Mouse (Mus musculus) cerebellum, adult 11-12 months (tissue): ENCODE measurements around the gene Tepsin.
A peak's percentile ranks its signal among the peaks of the same experiment; 100 is the strongest.

Experiments used
- DNase-seq: peaks from one replicate; pipeline ENCODE4 v3.0.0; 2022

Gene Tepsin

DNA sequence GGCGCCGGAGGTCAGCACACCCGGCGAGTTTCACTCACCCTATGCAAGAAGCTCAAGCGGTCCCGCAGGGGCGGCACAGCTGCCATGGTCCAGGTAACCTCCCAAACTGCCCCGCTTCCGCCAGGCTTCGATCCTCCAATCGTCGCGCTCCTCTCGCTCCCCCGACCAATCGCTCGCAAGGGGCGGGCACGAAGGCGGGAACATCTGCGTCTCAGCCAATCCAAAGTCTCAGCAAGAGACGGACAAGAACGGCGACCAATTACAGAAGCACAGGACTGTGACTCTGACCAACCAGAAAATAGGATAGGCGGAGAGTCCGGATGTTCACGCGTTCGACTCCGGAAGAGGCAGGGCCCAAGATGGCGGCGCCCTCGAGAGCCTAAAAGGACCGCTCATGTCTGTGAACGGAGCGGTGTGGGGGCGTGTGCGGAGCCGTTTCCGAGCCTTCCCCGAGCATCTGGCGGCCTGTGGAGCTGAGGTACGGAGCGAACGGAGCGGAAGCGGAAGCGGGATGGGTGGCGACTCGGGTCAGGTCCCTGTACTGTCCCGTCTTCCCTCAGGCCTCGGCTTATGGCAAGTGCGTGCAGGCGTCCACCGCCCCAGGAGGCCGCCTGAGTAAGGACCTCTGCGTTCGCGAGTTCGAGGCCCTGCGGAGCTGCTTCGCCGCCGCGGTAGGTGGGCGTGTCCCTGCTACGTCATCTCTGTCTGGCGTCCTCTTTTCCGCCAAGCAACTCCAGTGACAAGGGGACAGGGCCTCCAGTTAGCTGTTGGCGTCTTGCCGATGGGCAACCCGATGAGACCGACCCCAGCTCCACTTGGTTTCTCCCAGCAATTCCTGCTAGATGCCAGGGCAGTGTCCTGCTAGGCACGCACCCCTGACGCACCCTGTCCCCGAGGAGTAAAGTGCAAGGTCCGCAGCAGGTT, at the start of gene Tepsin, which contains the start of gene Ndufaf8:
Gene Tepsin (minus strand): TSS at position 144 of the 924 bp plus-strand sequence.
Gene Ndufaf8 (plus strand): TSS at position 341 of the 924 bp plus-strand sequence.
- peak; percentile 99 for DNase-seq

DNA sequence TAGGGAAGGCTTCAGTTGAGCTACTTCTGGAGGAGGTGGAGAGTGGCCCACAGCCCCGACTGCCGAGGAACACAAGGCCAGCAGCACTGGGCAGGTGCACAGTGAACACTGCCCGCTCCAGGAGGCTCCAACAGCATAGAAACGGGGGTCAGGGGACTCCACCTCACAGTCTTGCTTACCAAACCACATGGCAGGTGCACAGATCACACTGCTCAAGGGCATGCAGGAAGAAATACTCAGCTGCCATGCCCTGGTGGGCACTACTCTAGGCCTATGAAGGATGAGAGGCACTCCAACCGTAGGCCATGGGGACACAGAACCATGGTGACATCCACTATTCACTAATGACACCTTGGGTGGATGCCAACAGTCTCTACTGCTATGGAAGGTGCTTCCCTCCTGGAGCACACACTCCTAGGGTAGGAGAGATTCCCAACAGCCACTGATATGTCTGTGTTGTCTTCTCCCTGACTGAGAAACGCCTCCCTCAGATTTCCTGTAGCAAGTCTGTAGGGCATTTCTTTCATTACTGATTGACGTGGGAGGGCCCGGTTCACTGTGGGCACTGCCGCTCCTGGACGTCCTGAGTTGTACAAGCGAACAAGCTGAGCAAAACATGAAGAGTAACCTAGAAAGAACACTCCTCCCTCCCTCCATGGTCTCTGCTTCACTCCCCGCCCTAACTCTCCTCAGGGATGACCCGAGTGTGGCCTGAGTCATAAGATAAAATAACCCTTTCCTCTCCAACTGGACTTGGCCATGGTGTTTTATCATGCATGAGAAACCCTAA, 45.4 kb upstream of the Tepsin start:
- DNase-seq, result no peak

DNA sequence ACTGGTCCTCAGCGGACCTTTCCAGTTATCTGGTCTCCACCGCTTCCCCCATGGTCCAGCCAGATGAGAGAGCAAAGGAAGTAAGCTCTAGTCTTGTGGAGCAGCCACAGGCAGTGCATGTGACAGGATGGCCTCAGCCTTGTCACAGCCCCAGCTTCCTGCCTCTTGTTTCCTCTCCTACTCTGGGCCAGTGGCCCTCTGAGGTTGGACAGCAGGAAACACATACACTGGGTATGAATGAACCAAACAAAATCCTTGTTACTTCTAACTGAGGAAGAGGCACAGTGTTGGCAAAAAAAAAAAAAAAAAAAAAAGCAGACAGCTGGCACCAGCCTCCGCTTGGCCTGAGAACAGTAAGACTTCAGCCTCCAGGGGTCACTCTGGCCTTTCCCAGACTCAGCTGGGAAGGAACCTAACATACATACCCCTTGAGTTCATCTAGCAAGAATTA, 44.1 kb upstream of the Tepsin start:
- no peak for DNase-seq

DNA sequence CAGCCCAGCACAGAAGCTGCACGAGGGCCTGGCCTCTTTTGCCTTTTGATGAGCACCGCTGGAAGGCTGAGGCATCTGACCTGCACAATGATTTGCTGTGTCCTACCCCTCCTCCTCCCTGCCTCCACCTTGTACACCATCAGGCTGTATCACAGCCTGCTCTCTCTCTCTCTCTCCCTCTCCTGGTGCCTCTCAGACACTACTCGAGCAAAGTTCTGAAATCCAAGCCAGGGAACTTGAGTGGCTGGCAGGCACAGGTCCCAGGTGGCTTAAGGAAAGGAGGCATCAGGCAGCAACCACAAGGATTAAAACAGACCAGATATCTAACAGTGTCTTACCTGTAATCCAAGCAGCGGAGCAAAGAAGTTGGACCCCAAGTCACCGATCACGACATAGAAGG, 41.7 kb upstream of the Tepsin start:
- DNase-seq, result no peak

DNA sequence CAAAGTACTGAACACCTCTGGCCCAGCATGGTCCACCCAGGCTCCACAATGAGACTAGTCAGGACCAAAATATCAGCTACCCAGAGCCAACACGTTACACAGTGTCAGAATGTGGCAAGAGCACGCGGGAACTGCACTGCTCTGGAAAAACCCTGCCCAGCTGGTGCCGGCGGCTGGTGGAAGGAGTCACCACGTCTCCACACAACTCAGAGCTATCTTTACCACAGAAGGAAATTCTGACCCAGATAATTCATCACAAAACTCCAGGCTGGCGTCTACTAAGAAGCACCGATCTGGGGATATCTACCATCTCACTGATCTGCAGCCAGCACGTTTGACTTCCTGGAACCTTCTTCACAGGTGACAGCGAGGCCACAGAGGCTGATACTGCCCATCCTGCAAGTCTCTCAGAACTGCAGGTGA, 40.8 kb upstream of the Tepsin start:
- no peak for DNase-seq

DNA sequence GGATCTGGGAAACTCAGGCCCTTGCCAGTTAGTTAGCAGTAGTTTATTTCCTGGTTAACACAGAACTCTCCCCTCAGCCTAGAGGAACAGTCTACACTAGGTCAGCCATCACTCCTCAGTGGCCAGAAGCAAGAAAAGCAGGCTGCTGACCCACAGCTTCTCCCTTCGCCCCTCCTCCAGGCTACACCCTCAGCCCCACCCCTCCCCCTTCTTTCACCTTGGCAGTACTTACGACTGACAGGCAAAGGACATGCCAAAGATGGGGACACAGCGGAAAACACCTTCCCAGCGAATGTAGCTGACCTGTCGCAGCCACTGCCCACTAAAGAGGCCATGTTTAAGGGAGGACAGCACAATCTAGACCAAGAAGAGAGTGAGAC, 39.1 kb upstream of the Tepsin start:
- DNase-seq, result no peak

DNA sequence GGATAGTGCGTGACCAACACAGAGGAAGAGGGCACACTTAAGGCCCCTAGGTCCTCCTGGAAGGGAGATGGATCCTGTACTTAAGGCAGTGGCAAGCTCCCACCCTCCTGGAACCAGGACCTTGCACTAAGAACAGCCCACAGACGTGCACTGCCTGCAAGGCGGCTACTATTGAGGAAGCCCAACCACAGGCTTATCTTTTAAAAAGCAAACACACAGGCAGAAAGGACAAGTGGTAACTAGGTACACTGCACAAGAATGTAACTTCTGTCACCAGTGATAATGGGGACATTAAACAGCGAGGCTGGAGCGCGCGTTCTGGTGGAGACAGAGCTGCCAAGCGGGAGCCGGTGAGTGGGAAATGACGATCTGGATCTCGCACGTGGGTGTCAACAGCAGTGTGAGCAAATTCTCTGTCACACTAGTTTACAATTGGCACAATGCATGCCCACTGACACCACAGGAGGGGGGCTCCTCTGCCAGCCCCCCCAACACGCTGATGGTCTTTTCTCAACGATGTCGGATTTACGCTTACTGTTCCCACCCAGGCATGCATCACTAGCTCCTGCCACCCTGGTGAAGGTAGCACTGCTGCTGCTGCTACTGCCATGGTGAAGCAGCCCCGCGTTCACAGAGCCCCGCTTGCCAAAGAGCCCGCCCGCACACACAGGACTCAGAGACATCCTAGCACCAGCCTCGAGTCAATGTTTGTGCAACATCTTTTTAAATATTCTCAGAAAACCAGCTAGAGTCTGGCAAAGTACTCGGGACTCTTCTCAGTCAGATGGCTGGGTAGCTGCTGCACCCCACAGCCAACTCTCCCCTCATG, 38.5 kb upstream of the Tepsin start:
- DNase-seq, result no peak

DNA sequence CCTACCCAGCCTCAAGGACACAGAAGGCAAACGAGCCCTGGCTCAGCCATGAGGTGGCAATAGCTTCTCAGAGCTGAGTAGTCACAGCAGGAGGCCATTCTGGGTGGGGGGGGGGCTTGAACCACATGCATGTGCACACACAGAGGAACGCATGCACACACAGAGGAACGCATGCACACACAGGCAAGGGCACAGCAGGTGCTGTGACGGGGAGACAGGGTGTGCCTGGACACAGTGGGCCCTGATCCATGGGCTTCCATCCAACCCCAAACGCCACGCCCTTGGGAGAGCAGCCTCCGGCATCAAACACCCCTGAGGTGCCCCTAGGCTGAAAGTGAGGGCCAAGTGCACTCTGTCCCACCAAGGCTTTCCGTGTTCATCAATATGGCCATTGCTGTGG, 37.7 kb upstream of the Tepsin start:
- DNase-seq, result no peak

DNA sequence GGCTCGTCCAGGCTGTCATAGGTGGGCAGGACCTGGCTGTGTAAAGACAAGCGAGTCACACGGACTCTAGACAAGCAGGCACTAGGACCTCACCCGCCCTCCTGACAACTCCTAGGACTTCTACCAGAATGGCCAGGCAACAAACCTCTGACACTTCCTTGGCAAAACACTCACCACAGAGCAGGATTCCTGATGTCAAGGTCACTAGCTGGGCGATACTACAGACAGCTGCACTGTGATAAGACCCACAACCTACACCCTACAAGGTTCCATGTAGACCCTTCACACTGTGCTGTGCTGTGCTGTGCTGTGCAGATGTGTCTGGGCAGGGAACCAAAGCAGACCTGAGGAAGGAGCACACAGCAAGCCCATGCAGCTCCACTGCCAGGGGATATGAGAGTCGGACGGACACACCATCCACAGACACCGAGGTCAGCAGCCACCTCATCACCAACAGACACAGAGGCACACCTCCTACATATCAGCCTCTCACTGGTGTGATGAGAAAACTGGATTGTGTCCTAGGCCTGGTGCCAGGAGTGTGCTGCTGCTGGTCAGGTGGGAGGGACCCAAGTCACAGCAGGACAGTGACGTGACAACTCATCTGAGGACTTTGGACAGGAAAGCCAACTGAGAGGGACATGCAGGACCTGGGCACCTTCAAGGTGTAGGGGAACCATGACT, 36.5 kb upstream of the Tepsin start:
- DNase-seq, result no peak

DNA sequence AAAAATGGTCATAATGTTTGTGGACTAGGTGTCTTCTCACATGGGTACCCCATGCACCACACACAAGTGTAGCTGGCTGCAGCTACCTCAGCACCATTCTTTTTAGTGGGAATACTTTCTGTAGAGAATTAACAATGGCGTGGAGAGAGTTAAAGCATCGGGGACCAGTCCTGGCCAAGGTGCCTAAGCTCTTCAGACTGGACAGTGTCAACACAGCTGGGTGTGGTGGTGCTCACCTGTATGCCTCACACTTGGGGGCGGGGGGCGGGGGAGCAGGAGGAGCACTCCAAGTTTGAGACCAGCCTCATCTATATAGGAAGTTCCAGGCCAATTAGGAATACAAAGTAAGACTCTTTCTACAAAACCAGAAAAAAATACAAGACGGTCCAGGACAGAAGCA, 35.6 kb upstream of the Tepsin start:
- no peak for DNase-seq

DNA sequence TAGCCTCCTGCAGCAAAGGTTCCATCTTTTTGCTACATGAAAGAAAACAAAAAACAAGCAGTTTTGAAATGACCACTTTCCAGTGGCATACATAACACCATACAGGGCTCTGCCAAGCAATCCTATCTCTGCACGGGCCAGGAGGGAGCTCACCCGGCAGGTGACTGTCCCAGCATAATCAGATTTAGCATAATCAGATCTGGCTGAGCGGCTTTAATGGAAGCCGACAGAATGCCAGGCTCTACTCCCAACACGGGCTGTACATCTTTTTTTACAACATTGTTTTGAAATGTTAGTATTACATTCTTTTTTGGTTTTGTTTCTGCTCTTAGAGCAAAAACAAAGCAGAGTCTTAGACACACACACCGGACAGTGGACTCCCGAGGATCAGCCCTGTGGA, 30.8 kb upstream of the Tepsin start:
- DNase-seq, result no peak

DNA sequence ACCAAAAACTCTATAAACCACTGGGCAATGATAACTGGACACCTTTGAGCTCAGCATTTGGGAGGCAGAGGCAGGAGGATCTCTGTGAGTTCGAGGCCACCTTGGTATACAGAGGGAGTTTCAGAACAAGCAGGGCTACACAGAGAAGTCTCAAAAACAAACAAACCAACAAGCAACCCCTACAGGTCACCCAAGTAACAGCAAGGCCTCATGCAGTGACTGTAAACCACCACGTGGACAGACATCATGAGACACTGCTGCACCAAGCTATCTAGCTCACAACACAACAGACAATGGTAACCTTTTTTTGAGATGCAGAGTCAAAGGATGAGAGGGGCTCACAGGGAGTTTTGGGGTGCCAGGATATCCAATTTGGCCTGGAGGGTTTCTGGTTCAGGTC, 28.3 kb upstream of the Tepsin start:
- DNase-seq, result no peak

DNA sequence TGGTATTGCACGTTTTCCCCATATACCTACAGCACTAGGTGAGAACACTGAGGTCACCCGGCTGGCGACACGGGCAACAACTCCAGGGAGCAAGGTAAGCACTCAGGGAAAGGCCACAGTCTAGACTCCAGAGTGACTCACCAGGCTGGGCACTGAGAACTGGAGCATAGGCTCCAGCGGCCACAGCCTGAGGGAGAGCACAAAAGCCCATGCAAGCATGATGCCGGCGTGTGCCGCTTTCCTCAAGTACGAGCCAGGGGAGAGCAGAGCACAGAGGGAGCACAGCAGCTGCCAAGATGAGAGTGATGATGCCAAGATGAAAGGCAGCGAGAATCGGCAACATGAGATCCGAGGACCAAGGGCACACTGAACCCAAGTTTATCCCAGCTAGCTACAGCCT, 23.6 kb upstream of the Tepsin start:
- no peak for DNase-seq

DNA sequence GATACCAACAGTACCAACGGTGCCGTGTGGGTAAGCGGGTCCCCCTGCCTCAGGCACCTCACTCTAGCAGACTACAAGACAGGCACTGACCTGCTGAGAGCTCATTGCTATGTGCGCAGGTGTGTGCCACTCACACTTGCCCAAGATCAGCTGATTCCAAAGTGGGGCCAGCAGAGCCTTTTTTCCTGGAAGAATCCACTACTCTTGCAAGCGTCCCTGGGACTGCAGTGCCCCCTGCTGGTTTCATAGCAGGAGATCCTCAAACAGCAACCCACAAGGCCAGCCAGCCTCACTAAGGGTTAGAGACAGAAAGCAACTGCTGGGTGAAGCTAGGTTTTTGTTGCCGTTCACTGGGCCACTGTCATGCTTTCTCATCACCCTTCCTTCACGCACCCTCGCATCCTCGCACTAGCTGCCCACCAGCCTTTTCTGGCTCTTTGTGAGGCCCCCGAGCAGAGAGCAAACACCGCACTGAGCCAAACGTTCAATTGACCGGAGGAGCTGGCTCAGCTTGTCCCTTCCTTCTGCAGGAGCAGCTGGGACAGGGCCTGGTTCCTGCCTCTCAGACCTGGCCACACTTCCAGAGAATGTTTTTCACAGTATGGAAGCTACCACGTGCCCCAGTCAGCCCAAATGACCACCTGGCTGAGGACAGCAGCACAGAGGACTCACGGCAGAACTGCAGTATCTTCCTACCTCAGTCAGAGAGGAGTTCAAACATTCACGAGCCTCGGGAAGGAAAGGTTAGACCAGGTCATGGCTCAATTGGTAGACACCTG, 22.3 kb upstream of the Tepsin start:
- DNase-seq, result peak; percentile 84

DNA sequence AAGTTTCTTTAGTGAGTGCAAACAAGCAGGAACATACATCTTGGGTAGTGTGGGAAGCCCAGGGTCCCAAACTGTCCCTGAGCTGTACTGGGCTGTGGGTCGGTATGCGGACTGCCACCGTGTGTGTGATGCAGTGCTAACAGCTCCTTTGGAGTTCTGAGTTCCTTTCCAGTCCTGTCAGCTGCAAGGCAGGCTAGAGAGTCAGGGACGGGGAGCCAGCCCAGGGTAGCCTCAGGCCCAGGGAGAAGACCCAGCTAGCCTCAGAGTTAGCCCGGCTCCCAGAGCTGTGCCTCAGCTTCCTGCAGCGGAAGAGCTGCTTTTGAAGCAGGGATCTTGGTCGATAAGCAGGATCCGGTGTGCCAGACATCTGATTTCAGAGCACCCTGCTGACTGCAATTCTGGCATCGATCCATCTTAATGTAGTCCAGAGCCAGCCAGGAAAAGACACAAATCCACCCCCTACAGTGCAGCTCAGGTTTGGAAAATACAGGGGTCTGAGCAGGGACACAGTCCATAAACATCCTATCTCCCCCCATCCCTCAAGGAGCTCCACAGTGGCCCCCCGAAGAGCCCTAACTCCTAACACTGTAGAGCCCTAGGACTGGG, 21.5 kb upstream of the Tepsin start:
- DNase-seq, result no peak

DNA sequence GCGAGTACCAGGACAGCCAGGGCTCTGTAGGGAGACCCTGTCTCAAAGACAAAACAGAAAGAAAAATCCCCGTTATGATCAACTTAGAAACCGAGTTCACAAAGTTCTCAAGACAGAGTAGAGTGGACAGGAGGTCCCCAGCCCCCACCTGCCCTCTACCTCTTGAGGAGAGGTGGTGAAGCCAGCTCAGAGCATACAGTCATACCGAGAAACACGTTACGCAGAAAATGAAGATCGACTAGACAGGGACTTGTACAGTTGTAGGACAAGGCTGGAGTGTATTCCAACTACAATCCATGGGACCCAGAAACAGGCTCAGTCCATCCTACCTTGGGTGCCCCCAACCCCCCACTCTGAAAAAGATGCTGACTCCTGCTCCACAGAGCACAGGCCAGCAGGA, 20.6 kb upstream of the Tepsin start:
- no peak for DNase-seq

DNA sequence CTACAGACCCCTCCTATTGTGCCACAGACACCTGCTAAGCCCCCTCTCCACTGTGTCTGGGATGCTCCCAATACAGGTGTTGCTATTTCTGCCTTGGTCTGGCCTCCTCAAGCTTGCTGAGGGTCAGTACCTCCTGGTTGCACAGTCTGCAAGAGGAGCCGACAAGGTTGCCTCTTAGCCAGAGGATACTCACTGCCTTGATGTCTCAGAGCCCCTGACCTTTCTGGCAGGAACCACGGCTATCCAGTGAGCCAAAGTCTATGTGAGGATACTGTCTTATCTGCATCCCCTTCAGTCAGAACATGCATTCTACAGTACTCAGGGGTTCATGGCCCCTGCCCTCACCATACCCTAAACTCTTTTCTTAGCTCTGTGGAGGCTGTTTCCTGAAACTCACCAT, 19.1 kb upstream of the Tepsin start:
- no peak for DNase-seq

DNA sequence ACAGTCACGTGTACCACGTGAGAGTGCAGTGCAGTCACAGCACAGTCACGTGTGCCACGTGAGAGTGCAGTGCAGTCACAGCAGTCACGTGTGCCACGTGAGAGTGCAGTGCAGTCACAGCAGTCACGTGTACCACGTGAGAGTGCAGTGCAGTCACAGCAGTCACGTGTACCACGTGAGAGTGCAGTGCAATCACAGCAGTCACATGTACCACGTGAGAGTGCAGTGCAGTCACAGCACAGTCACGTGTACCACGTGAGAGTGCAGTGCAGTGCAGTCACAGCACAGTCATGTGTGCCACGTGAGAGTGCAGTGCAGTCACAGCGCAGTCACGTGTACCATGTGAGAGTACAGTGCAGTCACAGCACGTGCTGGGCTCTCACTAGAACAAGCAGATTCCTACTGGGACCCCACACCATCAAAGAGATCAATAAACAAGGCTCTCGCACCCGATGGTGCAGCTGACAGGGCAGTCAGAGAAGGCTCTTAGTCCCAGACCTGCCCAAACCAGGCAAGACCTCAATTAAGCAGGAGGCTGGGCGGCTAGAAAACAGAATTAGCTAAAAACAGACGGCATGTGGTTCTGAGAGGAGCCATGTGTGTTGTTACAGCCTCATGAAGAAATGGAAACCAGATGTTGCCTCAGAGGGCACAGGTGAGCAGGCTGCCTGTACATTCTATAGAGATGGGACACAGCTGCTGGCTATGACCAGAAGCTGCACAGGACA, 16.1 kb upstream of the Tepsin start:
- DNase-seq, result no peak

DNA sequence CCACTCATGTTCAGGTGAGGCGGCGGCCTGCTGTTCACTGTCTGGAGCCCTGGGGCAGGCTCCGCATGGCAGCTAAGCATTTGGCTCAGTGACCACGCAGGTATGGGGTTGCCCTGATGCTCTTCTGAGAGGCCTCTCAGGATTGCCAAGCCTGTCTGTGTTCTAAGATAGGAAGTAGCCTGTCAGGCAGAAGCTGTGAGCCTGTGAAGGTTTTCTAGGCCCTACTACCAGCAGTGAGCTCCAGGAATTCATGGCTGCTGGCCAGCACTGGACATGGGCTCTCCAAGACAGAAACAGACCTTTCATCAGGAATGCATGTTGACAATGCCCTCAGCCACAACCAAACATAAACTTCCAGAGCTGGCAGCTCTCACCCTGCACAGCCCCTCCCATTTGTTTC, 13.6 kb upstream of the Tepsin start:
- no peak for DNase-seq

DNA sequence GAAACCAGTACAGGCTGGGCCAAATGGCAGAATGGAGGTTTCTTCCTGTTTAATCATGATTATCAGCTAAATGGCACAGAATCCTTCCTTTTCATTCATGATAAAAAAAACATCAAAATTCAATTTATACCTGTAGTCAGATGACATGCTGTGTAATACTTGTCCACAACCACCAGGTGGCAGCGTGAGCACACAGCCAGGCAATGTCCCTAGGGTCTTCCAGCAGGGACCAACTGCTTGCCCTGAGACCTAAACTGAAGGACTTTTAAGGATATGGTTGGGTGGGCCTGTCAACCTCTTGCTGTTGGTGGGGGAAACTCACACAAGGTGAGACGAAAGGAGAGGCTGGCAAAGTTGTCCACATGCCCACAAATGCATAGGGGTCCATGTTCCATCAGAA, 12.5 kb upstream of the Tepsin start:
- no peak for DNase-seq
